Mouse (Mus musculus): ENCODE measurements around the gene Wdr70.

GRCm38 (mm10) chr15:8088715-8089114 is 10.3 kb downstream of the Wdr70 start:
- no peak for TF ChIP-seq POLR2A (IDR thresholded peaks at IDR 0.05; ENCODE audit: borderline replicate concordance, insufficient read depth, low read length)
- no peak for TF ChIP-seq CTCF (IDR thresholded peaks at IDR 0.05; ENCODE audit: borderline replicate concordance, insufficient read depth, low read depth, low read length)

Data from cerebellum, adult 2 months (tissue).